Comparison of ENCODE assay signal across 23 mouse cellular contexts in genomic region chrX:11528589-11528988, GRCm38 (mm10).
DNase-seq lines count a peak whose midpoint lies in the region; ATAC-seq and TF ChIP-seq lines count a peak whose summit lies in the region.
"Had no signal": no experiment of that assay in that cellular context is flagged by ENCODE, and none has a peak within 500 bp of the region (broad histone marks: within the 10 kb centered on the region; RNA-seq: fewer than 3 reads in every experiment).

No protein-coding gene starts in this region.

- no peak overlapping the region for H3K27ac ChIP-seq in stomach, postnatal 0 days (replicated peaks)
- H3K27ac ChIP-seq: embryonic facial prominence, embryonic 15.5 days; forebrain, embryonic 10.5 days; heart, adult 2 months; heart, embryonic 15.5 days; layer of hippocampus, adult 2 months; left cerebral cortex, adult 2 months had no signal

- no peak for TF ChIP-seq CTCF in stomach, postnatal 0 days (IDR thresholded peaks at IDR 0.05; ENCODE audit: low read depth)

- H3K36me3 ChIP-seq in stomach, postnatal 0 days (ENCODE audit: control insufficient read depth, insufficient read depth, low read length): no peaks in the 10 kb centered on the region
- H3K36me3 ChIP-seq: embryonic facial prominence, embryonic 15.5 days; forebrain, embryonic 10.5 days; heart, embryonic 15.5 days had no signal

- DNase-seq in cerebellum, postnatal 10 days: peak; percentile 6 to 10
- DNase-seq in cerebellum, adult 18-20 months: no peak
- peak; percentile 1 to 38 for DNase-seq in urinary bladder, postnatal 36 days (ENCODE audit: low spot score in 2 of 2)
- DNase-seq in urinary bladder, adult 18-20 months (ENCODE audit: low spot score in 2 of 2): no peak
- DNase-seq in adrenal gland, postnatal 25 days: peak; percentile 59
- peak; percentile 21 for DNase-seq in stomach, postnatal 0 days (ENCODE audit: low spot score)
- no peak for DNase-seq in kidney, postnatal 10 days
- DNase-seq: cerebellum, adult 9-11 months; heart, adult 2 months; heart, postnatal 4 days; lung, adult 2 months; lung, postnatal 36 days; thymus, postnatal 36 days had no signal

- 59% methylated on average over 5 of the region's 5 CpGs for WGBS in stomach, postnatal 0 days

- H3K4me1 ChIP-seq in stomach, postnatal 0 days (replicated peaks; ENCODE audit: control insufficient read depth, insufficient read depth): no peaks in the 10 kb centered on the region
- H3K4me1 ChIP-seq: embryonic facial prominence, embryonic 15.5 days; heart, embryonic 15.5 days had no signal

- no peak overlapping the region for H3K9ac ChIP-seq in stomach, postnatal 0 days (ENCODE audit: low read length)
- H3K9ac ChIP-seq: embryonic facial prominence, embryonic 15.5 days; heart, embryonic 15.5 days had no signal

- TF ChIP-seq EP300 in stomach, postnatal 0 days (optimal IDR thresholded peaks at IDR 0.05): no peak

- no peaks in the 10 kb centered on the region for H3K27me3 ChIP-seq in stomach, postnatal 0 days (ENCODE audit: control insufficient read depth, insufficient read depth, low read length)

- H3K4me3 ChIP-seq in stomach, postnatal 0 days (ENCODE audit: low read depth, low read length): no peak overlapping the region
- H3K4me3 ChIP-seq: embryonic facial prominence, embryonic 15.5 days; forebrain, embryonic 10.5 days; heart, adult 2 months; heart, embryonic 15.5 days; layer of hippocampus, adult 2 months; left cerebral cortex, adult 2 months had no signal

- H3K4me2 ChIP-seq in stomach, postnatal 0 days (replicated peaks; ENCODE audit: low read depth): no peak overlapping the region
- H3K4me2 ChIP-seq: embryonic facial prominence, embryonic 15.5 days; heart, embryonic 15.5 days; liver, embryonic 11.5 days had no signal

- peak; percentile 66 for ATAC-seq in stomach, postnatal 0 days (ENCODE audit: low FRiP score, low TSS enrichment)
- ATAC-seq in granulocyte monocyte progenitor cell, adult 5-6 weeks (replicated peaks; ENCODE audit: poor library complexity, severe bottlenecking): no peak
- ATAC-seq: hindbrain, embryonic 16.5 days; intestine, embryonic 16.5 days; midbrain, embryonic 16.5 days had no signal

- H3K9me3 ChIP-seq in stomach, postnatal 0 days (ENCODE audit: control insufficient read depth, low read length): no peaks in the 10 kb centered on the region
- H3K9me3 ChIP-seq: embryonic facial prominence, embryonic 15.5 days; forebrain, embryonic 10.5 days; heart, embryonic 15.5 days had no signal

Comparison
In these comparisons a context has a peak if more than half of its experiments do, and no peak if none do; other contexts are left out.
1. DNase-seq: peak in cerebellum, postnatal 10 days (2 of 2), urinary bladder, postnatal 36 days (2 of 2), adrenal gland, postnatal 25 days (single experiment) and stomach, postnatal 0 days (single experiment); none in cerebellum, adult 18-20 months (0 of 2), urinary bladder, adult 18-20 months (0 of 2) and kidney, postnatal 10 days (single experiment).